Mouse (Mus musculus): ENCODE measurements around the gene Gm7694.

The Gm7694 gene

GRCm38 (mm10) chr1:170306232-170306631, at the start of gene Gm7694:
TSS of gene Gm7694 (minus strand) at chr1:170306332.
- no peak for DNase-seq (ENCODE audit: extremely low spot score, low read depth, low spot score)

- DNase-seq (ENCODE audit: extremely low spot score, low read depth, low spot score), result no peak
These were observed 47.2 kb upstream of the Gm7694 start for GRCm38 (mm10) chr1:170353335-170353734.

- no peak for DNase-seq (ENCODE audit: extremely low spot score, low read depth, low spot score)
These were observed 44.9 kb upstream of the Gm7694 start for GRCm38 (mm10) chr1:170351080-170351479.

GRCm38 (mm10) chr1:170346266-170346665, 40.1 kb upstream of the Gm7694 start:
- DNase-seq (ENCODE audit: extremely low spot score, low read depth, low spot score), result no peak

- no peak for DNase-seq (ENCODE audit: extremely low spot score, low read depth, low spot score)
These were observed 37.8 kb upstream of the Gm7694 start for GRCm38 (mm10) chr1:170343906-170344305.

- DNase-seq (ENCODE audit: extremely low spot score, low read depth, low spot score), result no peak
These were observed 36.9 kb upstream of the Gm7694 start for GRCm38 (mm10) chr1:170343081-170343480.

- DNase-seq (ENCODE audit: extremely low spot score, low read depth, low spot score), result no peak
These were observed 33.8 kb upstream of the Gm7694 start for GRCm38 (mm10) chr1:170339943-170340342.

GRCm38 (mm10) chr1:170332775-170333174, 26.6 kb upstream of the Gm7694 start:
- DNase-seq (ENCODE audit: extremely low spot score, low read depth, low spot score), result no peak

GRCm38 (mm10) chr1:170331926-170332325, 25.8 kb upstream of the Gm7694 start:
- no peak for DNase-seq (ENCODE audit: extremely low spot score, low read depth, low spot score)

- no peak for DNase-seq (ENCODE audit: extremely low spot score, low read depth, low spot score)
These were observed 19.1 kb upstream of the Gm7694 start for GRCm38 (mm10) chr1:170325277-170325676.

- DNase-seq (ENCODE audit: extremely low spot score, low read depth, low spot score), result no peak
These were observed 18.2 kb upstream of the Gm7694 start for GRCm38 (mm10) chr1:170324312-170324711.

GRCm38 (mm10) chr1:170323001-170323400, 16.9 kb upstream of the Gm7694 start:
- no peak for DNase-seq (ENCODE audit: extremely low spot score, low read depth, low spot score)

- DNase-seq (ENCODE audit: extremely low spot score, low read depth, low spot score), result no peak
These were observed 15.9 kb upstream of the Gm7694 start for GRCm38 (mm10) chr1:170322046-170322445.

- no peak for DNase-seq (ENCODE audit: extremely low spot score, low read depth, low spot score)
These were observed 5.3 kb upstream of the Gm7694 start for GRCm38 (mm10) chr1:170311431-170311830.

- no peak for DNase-seq (ENCODE audit: extremely low spot score, low read depth, low spot score)
These were observed 2.4 kb upstream of the Gm7694 start, which contains the start of gene Spata46 for GRCm38 (mm10) chr1:170308503-170308902. TSS of gene Spata46 (plus strand) at chr1:170308803.

GRCm38 (mm10) chr1:170305002-170305401, 1.1 kb downstream of the Gm7694 start:
- DNase-seq (ENCODE audit: extremely low spot score, low read depth, low spot score), result no peak

GRCm38 (mm10) chr1:170303103-170303502, 3.0 kb downstream of the Gm7694 start:
- no peak for DNase-seq (ENCODE audit: extremely low spot score, low read depth, low spot score)

- no peak for DNase-seq (ENCODE audit: extremely low spot score, low read depth, low spot score)
These were observed 3.7 kb downstream of the Gm7694 start for GRCm38 (mm10) chr1:170302456-170302855.

- no peak for DNase-seq (ENCODE audit: extremely low spot score, low read depth, low spot score)
These were observed 4.4 kb downstream of the Gm7694 start for GRCm38 (mm10) chr1:170301686-170302085.

- DNase-seq (ENCODE audit: extremely low spot score, low read depth, low spot score), result no peak
These were observed 6.6 kb downstream of the Gm7694 start for GRCm38 (mm10) chr1:170299496-170299895.

GRCm38 (mm10) chr1:170294786-170295570, 11.2 kb downstream of the Gm7694 start:
- DNase-seq (ENCODE audit: extremely low spot score, low read depth, low spot score), result no peak

GRCm38 (mm10) chr1:170293257-170293656, 12.9 kb downstream of the Gm7694 start:
- no peak for DNase-seq (ENCODE audit: extremely low spot score, low read depth, low spot score)

Data from hindlimb bud, embryonic 11.5 days (tissue).